Mouse (Mus musculus) liver, embryonic 11.5 days (tissue): ENCODE measurements around the gene Itprip. TPM values are rescaled to one million over a fixed set of nuclear protein-coding genes. Genes with fewer than 3 reads are reported as not detected.

Experiments
- ATAC-seq: fragments of 200-750 bp; cut with Nextera tagmentation; replicated peaks from 2 replicates; pipeline ENCODE4 v1.8.0; 2017; ENCODE audit warnings: moderate number of reproducible peaks, mild to moderate bottlenecking, moderate TSS enrichment, moderate library complexity; ENCODE audit not compliant: low FRiP score
- DNase-seq: peaks from one replicate; pipeline ENCODE4 v3.0.0-alpha.2; 2017; ENCODE audit warnings: low spot score
- H3K27ac ChIP-seq: fragments of 300-500 bp; sonication (generic); 2 replicates; pipeline ENCODE4 v1.5.1; 2014; ENCODE audit warnings: mild to moderate bottlenecking, low read depth, low read length, control low read depth
- H3K27me3 ChIP-seq: fragments of 300-500 bp; sonication (generic); replicated peaks from 2 replicates; pipeline ENCODE4 v1.6.1; 2014; ENCODE audit warnings: low read length, mixed read lengths; ENCODE audit not compliant: control insufficient read depth, insufficient read depth
- H3K36me3 ChIP-seq: fragments of 300-500 bp; sonication (generic); 2 replicates; pipeline ENCODE4 v1.6.1; 2014; ENCODE audit warnings: mild to moderate bottlenecking, low read length, moderate library complexity, mixed read lengths; ENCODE audit not compliant: control insufficient read depth, insufficient read depth
- H3K4me1 ChIP-seq: fragments of 300-500 bp; sonication (generic); replicated peaks from 2 replicates; pipeline ENCODE4 v1.6.1; 2014; ENCODE audit warnings: low read length, mixed read lengths; ENCODE audit not compliant: control insufficient read depth, insufficient read depth
- H3K4me2 ChIP-seq: fragments of 300-500 bp; sonication (generic); 2 replicates; pipeline ENCODE4 v1.6.1; 2014; ENCODE audit warnings: mild to moderate bottlenecking, control low read depth, moderate library complexity
- H3K4me3 ChIP-seq: fragments of 300-500 bp; sonication (generic); 2 replicates; pipeline ENCODE4 v1.5.1; 2014; ENCODE audit warnings: low read depth, low read length, control low read depth
- H3K9ac ChIP-seq: fragments of 300-500 bp; sonication (generic); 2 replicates; pipeline ENCODE4 v1.6.1; 2014; ENCODE audit warnings: low read depth, low read length, control low read depth
- H3K9me3 ChIP-seq: fragments of 300-500 bp; sonication (generic); 2 replicates; pipeline ENCODE4 v1.6.1; 2016; ENCODE audit warnings: low read length, inconsistent platforms, mixed read lengths; ENCODE audit not compliant: control insufficient read depth
- WGBS: fragments of 180-500 bp; shearing (Covaris S2); extraction: QIAGEN DNeasy Blood & Tissue Kit; methylation state at CpG from one replicate; pipeline ENCODE4 v1.1.7; 2014; 5-methylcytosine and 5-hydroxymethylcytosine counted together
- polyA plus RNA-seq: library from polyadenylated mRNA; unstranded; fragments of >200 nt; fragmentation: Nextera tagmentation; extraction: Ambion mirVana; gene quantifications from 2 replicates; pipeline ENCODE4 v1.2.1, GENCODE M21; 2014

The Itprip gene
- polyA plus RNA-seq, 1 experiment from 2014 or later, result 9.8 TPM

DNA sequence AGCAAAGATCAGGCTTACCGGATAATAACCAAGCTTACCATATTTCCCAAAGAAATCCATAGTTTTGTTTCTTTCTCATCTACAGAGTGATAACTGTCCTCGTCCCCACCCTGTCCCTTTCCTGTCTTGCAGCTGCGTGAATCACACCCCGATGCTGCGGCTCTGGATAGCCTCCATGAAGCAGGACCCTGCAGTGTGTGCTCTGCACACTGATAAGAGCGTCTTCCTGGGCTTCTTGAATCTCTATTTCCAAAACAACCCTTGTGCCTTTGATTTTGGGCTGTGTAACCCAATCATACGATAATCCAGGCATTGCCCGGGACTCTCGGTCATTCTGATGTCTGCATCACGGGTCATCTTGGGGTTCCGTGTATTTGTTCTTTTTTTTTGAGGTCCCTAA, 33.2 kb downstream of the Itprip start:
- Histone ChIP-seq H3K4me1 (no peaks in the 10 kb centered on the region; the same call in 1 of the 2 replicates), H3K9me3 (no peaks in the 10 kb centered on the region), H3K4me2 (no peak overlapping the region), H3K4me3 (no peak overlapping the region), H3K36me3 (no peaks in the 10 kb centered on the region), H3K9ac (no peak overlapping the region), H3K27ac (no peak overlapping the region), H3K27me3 (no peaks in the 10 kb centered on the region)
- ATAC-seq (no peak), DNase-seq (no peak)
- WGBS, result 61% methylated on average over 11 of the region's 11 CpGs

DNA sequence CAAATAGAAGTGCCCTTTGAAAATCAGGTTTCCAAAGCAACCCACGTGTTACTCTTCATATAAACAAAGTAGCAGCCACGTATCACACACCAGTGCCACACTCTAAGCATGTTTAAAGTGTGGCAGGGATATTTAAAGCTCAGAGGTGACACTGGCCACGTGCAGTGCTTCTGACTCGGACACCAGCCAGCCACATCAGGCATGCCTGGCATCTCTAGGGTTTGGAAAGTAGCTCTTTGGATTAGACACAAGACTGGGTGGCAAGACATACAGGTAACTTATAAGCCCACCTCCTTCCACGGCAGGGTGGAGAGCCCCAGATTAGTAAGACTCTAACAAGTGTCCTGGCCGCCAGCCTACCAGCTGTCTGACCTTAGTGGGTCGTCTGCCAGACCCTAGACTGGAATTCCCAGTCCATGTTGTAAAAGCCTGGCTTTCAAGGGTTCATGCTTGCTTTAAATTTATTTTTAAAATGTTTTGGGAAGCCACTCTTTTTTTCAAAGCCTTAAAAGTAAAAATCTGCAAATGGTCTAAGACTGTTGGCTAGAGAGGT, 33.8 kb downstream of the Itprip start:
- no peaks in the 10 kb centered on the region for H3K27me3 ChIP-seq
- 61% methylated on average over 7 of the region's 7 CpGs for WGBS
- no peak overlapping the region for H3K4me2 ChIP-seq
- H3K4me1 ChIP-seq, result no peaks in the 10 kb centered on the region; the same call in 1 of the 2 replicates
- no peaks in the 10 kb centered on the region for H3K36me3 ChIP-seq
- DNase-seq (no peak), ATAC-seq (no peak)
- H3K9ac ChIP-seq, result no peak overlapping the region
- no peaks in the 10 kb centered on the region for H3K9me3 ChIP-seq
- H3K4me3 ChIP-seq, result no peak overlapping the region
- no peak overlapping the region for H3K27ac ChIP-seq

DNA sequence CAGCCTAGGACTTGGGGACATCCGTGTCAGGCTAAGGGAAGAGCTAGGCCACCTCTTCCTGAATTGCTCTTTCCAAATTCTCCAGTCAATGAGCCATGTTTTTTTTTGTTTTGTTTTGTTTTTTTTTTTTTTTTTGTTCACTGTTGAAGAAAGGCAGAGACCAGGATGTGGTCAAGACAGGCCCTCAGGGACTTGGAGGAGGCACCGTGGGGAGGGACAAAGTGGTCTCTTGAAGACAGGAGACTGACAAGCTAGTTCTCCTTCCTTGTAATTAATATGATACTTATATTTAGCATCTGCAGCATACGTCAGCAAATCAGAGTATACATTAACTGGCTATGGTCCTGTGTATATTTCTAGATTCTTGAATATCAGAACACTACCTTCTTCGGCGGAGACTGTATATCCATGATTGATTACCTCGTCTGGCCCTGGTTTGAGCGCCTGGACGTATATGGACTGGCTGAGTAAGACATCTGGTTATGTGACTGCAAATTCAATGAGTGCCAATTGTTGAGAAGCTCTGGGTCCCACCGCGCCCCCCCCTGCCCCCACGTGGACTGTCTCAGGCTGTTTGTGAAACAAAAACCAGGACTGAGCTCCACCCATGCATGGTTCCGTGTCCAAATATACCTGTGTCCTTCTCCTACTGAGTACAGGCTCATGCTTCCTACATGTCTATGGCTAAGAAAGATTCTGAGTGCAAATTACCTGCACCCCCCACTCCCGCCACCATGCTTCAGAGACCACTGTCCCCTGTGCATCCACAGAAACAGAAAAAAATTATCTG, 34.6 kb downstream of the Itprip start:
- Histone ChIP-seq H3K36me3 (no peaks in the 10 kb centered on the region), H3K27me3 (no peaks in the 10 kb centered on the region), H3K4me2 (no peak overlapping the region), H3K4me3 (no peak overlapping the region), H3K4me1 (no peaks in the 10 kb centered on the region; the same call in 1 of the 2 replicates), H3K9ac (no peak overlapping the region), H3K27ac (no peak overlapping the region), H3K9me3 (no peaks in the 10 kb centered on the region)
- no peak for DNase-seq
- ATAC-seq, result no peak
- 72% methylated on average over 13 of the region's 13 CpGs for WGBS

DNA sequence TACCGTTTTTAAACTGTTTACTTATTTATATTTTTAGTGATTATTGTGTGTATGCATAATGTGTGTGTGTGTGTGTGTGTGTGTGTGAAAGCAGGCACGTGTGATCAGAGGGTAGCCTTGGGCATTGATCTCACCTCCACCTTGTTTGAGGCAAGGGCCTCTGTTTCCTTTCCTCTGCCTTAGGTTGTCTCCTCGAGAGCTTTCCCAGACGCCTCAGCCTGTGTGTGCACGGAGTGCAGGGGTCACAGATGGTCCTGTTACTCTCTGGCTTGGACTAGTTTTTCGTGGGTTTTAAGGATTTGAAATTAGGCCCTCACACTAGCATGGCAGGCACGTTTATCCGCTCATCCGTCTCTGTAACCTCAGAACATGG, 36.2 kb downstream of the Itprip start:
- WGBS, result 59% methylated on average over 9 of the region's 9 CpGs
- ATAC-seq (peak; percentile 44; the same call in 1 of the 2 replicates), DNase-seq (no peak)

DNA sequence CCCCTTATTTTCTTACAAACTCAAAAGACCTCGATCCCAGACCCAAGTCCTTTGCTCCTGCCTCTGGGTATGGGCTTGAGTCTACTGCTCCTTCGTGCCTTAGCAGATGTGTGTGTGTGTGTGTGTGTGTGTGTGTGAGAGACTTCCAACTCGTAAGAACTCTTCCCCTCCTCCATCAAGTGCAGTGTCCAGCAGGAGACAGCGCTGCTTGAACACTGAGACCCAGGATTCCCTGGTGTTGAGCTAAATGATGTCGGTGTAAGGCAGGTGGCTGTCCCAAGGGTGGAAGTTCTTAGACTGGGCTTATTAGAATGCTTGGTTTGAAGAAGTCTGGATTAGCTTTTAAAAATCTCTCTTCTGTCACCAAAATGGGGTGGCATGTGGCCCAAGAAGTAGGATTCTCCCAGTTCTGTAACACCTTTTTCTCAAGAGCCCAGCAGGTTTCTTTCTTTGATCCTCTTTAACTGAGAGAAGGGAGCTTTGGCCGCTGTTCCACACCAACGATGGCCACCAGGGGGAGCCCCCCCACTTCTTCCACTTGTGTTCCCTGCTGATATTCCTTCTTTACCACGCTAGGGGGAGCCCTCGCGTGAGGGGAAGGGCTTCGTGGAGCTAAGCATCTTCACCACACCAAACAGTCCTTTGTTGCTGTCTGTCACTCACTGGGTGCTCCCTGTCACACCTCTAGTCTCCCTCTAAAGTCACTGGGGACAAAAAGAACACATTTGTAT, 36.8 kb downstream of the Itprip start:
- peak; percentile 83 for DNase-seq
- Histone ChIP-seq H3K27me3 (no peaks in the 10 kb centered on the region), H3K9ac (no peak overlapping the region), H3K36me3 (no peaks in the 10 kb centered on the region), H3K4me2 (no peak overlapping the region), H3K4me3 (no peak overlapping the region), H3K9me3 (no peaks in the 10 kb centered on the region), H3K4me1 (no peaks in the 10 kb centered on the region; the same call in 1 of the 2 replicates), H3K27ac (no peak overlapping the region)
- ATAC-seq, result peak; percentile 70; the same call in 1 of the 2 replicates
- WGBS, result 21% methylated on average over 11 of the region's 11 CpGs

More for the DNA sequence above, 36.2 kb downstream of the Itprip start:
- no peak overlapping the region for H3K9ac ChIP-seq
- H3K36me3 ChIP-seq, result no peaks in the 10 kb centered on the region
- H3K4me3 ChIP-seq, result no peak overlapping the region
- no peaks in the 10 kb centered on the region; the same call in 1 of the 2 replicates for H3K4me1 ChIP-seq
- H3K9me3 ChIP-seq, result no peaks in the 10 kb centered on the region
- no peak overlapping the region for H3K27ac ChIP-seq
- H3K27me3 ChIP-seq, result no peaks in the 10 kb centered on the region
- no peak overlapping the region for H3K4me2 ChIP-seq

DNA sequence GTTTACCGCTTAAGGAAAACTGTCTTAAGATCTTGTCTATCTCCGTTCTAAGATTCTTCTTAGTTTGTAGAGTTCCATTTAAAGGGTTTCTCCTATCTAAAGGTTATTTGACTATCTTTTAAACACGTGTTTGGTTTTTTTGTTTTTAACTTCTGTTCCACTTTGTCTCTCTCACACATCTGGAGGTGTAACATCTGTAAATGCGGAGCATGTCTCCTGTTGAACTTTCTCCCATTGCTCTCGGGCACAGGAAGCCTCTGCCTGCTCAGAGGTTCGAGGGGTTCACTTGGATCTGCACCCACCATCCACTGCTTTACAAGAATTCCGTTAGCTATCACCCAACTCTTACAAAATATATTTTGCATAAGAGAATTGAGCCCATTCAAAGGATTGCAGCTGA, 37.6 kb downstream of the Itprip start:
- Histone ChIP-seq H3K4me1 (no peaks in the 10 kb centered on the region; the same call in 1 of the 2 replicates), H3K9me3 (no peaks in the 10 kb centered on the region), H3K9ac (no peak overlapping the region), H3K4me2 (no peak overlapping the region), H3K4me3 (no peak overlapping the region), H3K27me3 (no peaks in the 10 kb centered on the region), H3K27ac (no peak overlapping the region), H3K36me3 (no peaks in the 10 kb centered on the region)
- 69% methylated on average over 7 of the region's 7 CpGs for WGBS
- ATAC-seq (no peak), DNase-seq (no peak)

DNA sequence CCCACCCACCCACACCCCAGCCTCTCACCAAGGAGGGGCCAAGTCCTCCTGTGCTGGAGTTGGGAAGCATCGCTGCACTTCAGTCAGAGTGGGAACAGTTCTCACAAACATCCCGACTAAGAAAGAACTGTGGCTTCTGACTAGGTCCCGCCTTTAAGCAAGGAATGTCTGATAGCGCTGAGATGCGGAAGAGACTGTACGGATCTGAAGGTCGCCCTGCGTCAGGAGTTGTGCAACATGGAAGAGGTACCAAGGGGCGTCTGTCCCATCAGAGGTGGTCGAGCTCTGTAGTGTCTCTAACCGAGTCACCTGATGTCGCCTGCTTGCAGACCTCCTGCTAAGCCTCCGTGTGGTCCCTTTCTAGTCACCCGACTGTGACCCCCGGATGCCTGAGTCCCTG, 42.8 kb downstream of the Itprip start:
- H3K9me3 ChIP-seq, result no peaks in the 10 kb centered on the region
- no peak overlapping the region for H3K27ac ChIP-seq
- no peak overlapping the region for H3K4me3 ChIP-seq
- H3K4me1 ChIP-seq, result no peaks in the 10 kb centered on the region
- DNase-seq (no peak), ATAC-seq (no peak)
- H3K27me3 ChIP-seq, result peaks cover 7% of the 10 kb centered on the region
- WGBS, result 63% methylated on average over 15 of the region's 15 CpGs
- H3K4me2 ChIP-seq, result no peak overlapping the region
- no peak overlapping the region for H3K9ac ChIP-seq
- H3K36me3 ChIP-seq, result no peaks in the 10 kb centered on the region

DNA sequence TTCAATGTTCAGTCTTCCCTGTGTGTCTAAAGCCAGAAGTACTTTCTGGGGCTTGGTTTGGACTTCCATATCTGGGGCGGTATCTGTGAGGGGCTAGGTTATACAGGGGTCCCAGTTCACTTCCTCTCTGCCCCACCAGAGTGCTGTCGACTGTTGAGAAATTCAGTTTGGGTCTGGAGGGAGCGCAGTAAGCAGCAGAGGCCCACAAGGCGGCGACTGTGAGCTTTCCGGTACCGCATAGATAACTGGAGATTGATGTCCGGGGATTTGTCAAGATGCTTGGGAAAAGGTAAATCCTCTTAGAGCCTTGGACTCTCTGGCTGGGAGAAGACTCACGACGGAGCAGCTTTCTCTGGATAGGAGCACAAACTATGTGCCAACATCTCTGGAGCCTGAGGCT, 47.6 kb downstream of the Itprip start:
- Histone ChIP-seq H3K4me3 (no peak overlapping the region), H3K27ac (no peak overlapping the region), H3K27me3 (peaks cover 10% of the 10 kb centered on the region), H3K4me2 (no peak overlapping the region), H3K36me3 (no peaks in the 10 kb centered on the region), H3K9ac (no peak overlapping the region), H3K9me3 (no peaks in the 10 kb centered on the region), H3K4me1 (no peaks in the 10 kb centered on the region)
- 33% methylated on average over 10 of the region's 10 CpGs for WGBS
- DNase-seq, result no peak
- no peak for ATAC-seq
